Mouse (Mus musculus): ENCODE data around the gene Tbc1d12. TPM values are rescaled to one million over a fixed set of nuclear protein-coding genes. Genes with fewer than 3 reads are reported as not detected.

Tbc1d12 gene
- polyA plus RNA-seq (2015; fragmentation: Nextera tagmentation; extraction: Ambion mirVana), result 3.1 and 4.0 TPM in 2 replicates

DNA sequence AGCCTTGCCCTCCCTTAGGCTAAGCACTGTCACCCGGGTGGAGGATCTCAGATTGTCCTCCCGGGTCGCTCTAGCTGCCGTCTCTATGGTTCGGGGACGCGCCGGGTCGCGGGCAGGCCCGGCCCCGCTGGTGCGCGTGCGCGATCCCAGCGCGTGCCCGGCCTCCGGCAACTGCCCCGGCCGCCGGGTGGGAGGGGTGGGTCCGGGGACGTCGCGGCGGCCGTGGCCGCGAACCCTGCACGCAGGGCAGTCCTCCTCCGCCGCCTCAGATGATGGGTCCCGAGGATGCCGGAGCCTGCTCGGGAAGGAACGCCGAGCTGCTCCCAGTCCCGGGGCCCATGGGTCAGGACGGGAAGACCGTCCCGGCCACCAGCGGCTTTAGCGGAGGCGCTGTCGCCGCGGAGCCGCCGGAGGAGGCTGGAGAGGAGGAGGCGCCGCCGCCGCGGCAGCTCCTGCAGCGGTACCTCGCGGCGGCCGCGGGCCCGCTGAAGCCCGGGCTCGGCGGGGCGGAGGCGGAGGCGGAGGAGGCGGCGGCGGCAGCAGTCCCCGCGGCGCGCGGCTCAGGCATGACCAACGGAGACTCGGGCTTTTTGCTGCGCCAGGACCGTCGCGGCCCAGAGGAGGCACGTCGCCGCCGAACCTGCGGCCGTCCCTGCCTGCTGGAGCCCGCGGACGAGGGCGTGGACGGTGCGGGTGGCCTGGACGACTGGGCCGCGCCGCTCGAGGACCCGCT is at the start of gene Tbc1d12:
TSS of gene Tbc1d12 (plus strand) at position 142 of the 733 bp plus-strand sequence.

DNA sequence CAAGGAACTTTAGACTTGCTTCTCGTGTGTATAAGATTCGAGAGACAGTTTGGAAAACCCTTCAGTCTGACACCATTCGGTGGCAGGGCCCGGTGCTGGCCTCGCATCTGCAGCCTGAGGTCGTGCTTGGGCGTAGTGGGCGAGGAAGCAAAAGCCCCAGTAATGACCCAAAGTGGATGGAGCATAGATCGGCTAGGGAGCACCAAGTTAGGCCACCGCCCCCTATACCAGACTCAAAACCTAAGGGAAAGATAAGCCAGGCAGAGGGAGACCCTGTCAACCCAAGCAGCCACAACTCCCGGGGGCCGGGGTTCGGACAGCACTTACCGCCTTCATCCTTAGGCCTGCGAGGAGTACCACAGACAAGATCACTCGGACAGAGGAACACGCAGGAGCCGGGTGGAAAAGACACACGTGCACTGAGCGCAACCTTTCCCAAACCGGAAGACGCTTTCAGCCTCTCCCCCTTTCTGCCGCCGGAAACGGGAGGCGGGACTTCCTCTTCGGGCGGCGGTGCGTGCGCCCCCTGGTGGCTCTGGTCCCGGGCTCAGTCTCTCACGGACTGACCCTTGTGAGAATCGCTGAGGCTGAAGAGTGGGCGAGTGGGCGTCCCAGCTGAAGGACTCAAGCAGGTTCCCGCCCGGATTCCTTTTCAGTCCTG is 17.5 kb upstream of the Tbc1d12 start, which contains the start of gene Noc3l:
TSS of gene Noc3l (minus strand) at position 472 of the 661 bp plus-strand sequence.

DNA sequence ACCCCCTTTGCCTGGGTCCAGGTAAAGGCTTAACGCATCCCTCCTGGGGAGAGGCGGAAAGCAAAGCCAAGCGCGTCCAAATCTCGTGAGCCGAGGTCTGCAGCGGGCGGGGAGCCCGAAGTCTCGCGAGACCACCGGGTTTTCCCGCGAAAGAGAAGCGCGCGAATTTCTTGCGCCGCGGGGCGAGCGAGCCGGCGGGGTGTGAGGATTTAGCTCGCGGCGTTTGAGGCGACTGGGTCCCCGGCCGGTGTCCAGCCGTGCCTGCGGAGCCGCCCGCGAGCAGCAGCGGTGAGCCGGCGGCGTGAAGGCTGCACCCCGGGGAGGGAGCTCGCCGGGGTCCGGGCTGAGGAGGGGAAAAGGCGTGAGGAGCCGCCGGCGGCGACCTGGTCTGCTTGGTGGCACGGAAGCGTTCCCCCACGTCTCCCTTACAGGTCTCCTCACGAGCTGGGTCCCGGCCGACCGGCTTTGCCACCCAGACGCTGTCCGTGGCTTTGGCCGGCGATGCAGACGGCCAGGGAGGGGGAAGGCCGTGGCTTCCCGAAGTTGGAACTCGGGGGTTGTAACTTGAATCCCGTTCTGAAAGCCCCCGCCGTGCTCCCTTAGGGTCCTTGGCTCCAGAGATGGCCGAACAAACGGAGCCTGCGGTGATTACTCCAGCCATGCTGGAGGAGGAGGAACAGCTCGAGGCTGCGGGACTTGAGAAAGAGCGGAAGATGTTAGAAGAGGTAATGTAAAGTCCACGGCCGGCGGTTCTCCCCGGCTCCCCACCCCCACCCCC is 94.6 kb downstream of the Tbc1d12 start, which contains the start of gene Hells:
TSS of gene Hells (plus strand) at position 128 of the 778 bp plus-strand sequence.

Other genes with a start within 250 kb of the Tbc1d12 start
- 2.5 and 3.0 TPM in 2 replicates for gene Noc3l, start 17.3 kb upstream of the Tbc1d12 start, polyA plus RNA-seq (2015; fragmentation: Nextera tagmentation; extraction: Ambion mirVana)
- 14.2 and 15.5 TPM in 2 replicates for gene Hells, start 94.3 kb downstream of the Tbc1d12 start, polyA plus RNA-seq (2015; fragmentation: Nextera tagmentation; extraction: Ambion mirVana)
- gene Cyp2c55, start 170.4 kb downstream of the Tbc1d12 start, polyA plus RNA-seq (2015; fragmentation: Nextera tagmentation; extraction: Ambion mirVana), result not detected in 2 replicates
- gene Cyp2c65, start 224.4 kb downstream of the Tbc1d12 start, polyA plus RNA-seq (2015; fragmentation: Nextera tagmentation; extraction: Ambion mirVana), result 0.14 TPM in 1 of 2 replicates, not detected in the other

All from adrenal gland, postnatal 0 days (tissue).